Mouse (Mus musculus) skeletal muscle tissue, adult 2 months (tissue): ENCODE data around the gene Gm20388.

Experiments
- DNase-seq: peaks from one replicate; pipeline ENCODE4 v3.0.0-alpha.2; 2012; ENCODE audit warnings: low read depth, low spot score

The Gm20388 gene

GRCm38 (mm10) chr8:120383204-120383560, 472.5 kb downstream of the Gm20388 start:
- peak; percentile 56 for DNase-seq

- DNase-seq: no peak
These were observed 473.1 kb downstream of the Gm20388 start for GRCm38 (mm10) chr8:120383713-120384112.

- no peak for DNase-seq
These were observed 474.1 kb downstream of the Gm20388 start for GRCm38 (mm10) chr8:120384745-120385144.

- no peak for DNase-seq
These were observed 477.6 kb downstream of the Gm20388 start for GRCm38 (mm10) chr8:120388246-120388645.

- DNase-seq: no peak
These were observed 480.0 kb downstream of the Gm20388 start for GRCm38 (mm10) chr8:120390598-120390997.

- no peak for DNase-seq
These were observed 481.2 kb downstream of the Gm20388 start for GRCm38 (mm10) chr8:120391856-120392255.

GRCm38 (mm10) chr8:120393085-120393484, 482.4 kb downstream of the Gm20388 start:
- no peak for DNase-seq

- DNase-seq: peak; percentile 40
These were observed 483.2 kb downstream of the Gm20388 start for GRCm38 (mm10) chr8:120393871-120394275.

GRCm38 (mm10) chr8:120395892-120396291, 485.3 kb downstream of the Gm20388 start:
- no peak for DNase-seq

GRCm38 (mm10) chr8:120396756-120397155, 486.1 kb downstream of the Gm20388 start:
- no peak for DNase-seq

- DNase-seq: no peak
These were observed 487.1 kb downstream of the Gm20388 start for GRCm38 (mm10) chr8:120397444-120398411.

GRCm38 (mm10) chr8:120399212-120399934, 488.7 kb downstream of the Gm20388 start:
- no peak for DNase-seq

- no peak for DNase-seq
These were observed 490.6 kb downstream of the Gm20388 start for GRCm38 (mm10) chr8:120401216-120401615.

- no peak for DNase-seq
These were observed 491.1 kb downstream of the Gm20388 start for GRCm38 (mm10) chr8:120401712-120402111.

GRCm38 (mm10) chr8:120403606-120404269, 493.1 kb downstream of the Gm20388 start:
- DNase-seq: no peak

GRCm38 (mm10) chr8:120404609-120405036, 494.0 kb downstream of the Gm20388 start:
- no peak for DNase-seq

- DNase-seq: no peak
These were observed 495.5 kb downstream of the Gm20388 start for GRCm38 (mm10) chr8:120406008-120406632.

- no peak for DNase-seq
These were observed 497.1 kb downstream of the Gm20388 start for GRCm38 (mm10) chr8:120407701-120408240.

GRCm38 (mm10) chr8:120408241-120409215, 497.9 kb downstream of the Gm20388 start:
- no peak for DNase-seq
